Mouse (Mus musculus) hematopoietic stem cell, adult 5-6 weeks (primary cell): ENCODE results near the gene Med8. TPM values are rescaled to one million over a fixed set of nuclear protein-coding genes. Genes with fewer than 3 reads are reported as not detected.
A peak's percentile ranks its signal among the peaks of the same experiment; 100 is the strongest.

Experiments used
- ATAC-seq, 2 experiments: fragments of 125-278 bp in 1 of 2; replicated peaks in 1 of 2; 2 replicates each; pipeline ENCODE4 v1.8.0; 2016 to 2017; ENCODE audit warnings: inconsistent platforms in 2 of 2, mild to moderate bottlenecking in 2 of 2, moderate number of reproducible peaks in 2 of 2, low read depth in 1 of 2, moderate TSS enrichment in 1 of 2; ENCODE audit not compliant: low FRiP score in 2 of 2, poor library complexity in 2 of 2, severe bottlenecking in 2 of 2, insufficient read depth in 1 of 2, low TSS enrichment in 1 of 2
- total RNA-seq: library from RNA; stranded (forward); fragments of 172-1452, 232-1000 nt; gene quantifications from 2 replicates; pipeline ENCODE4 v1.2.3, GENCODE M21; 2017

Gene Med8
- total RNA-seq, result 35.9 and 70.3 TPM in 2 replicates

GRCm38 (mm10) chr4:118409142-118409900 is at the start of gene Med8, which contains the start of gene Szt2:
Gene Med8, plus strand, starts transcription at chr4:118409337.
Gene Szt2, minus strand, starts transcription at chr4:118409273.
- peak; percentile 95 for ATAC-seq

GRCm38 (mm10) chr4:118359896-118360720 is 49.0 kb upstream of the Med8 start:
- peak; percentile 78 to 81 for ATAC-seq

GRCm38 (mm10) chr4:118361451-118361850 is 47.7 kb upstream of the Med8 start:
- ATAC-seq, result no peak

- ATAC-seq, result no peak
Observed at GRCm38 (mm10) chr4:118362879-118363278, 46.3 kb upstream of the Med8 start.

GRCm38 (mm10) chr4:118363985-118364384 is 45.2 kb upstream of the Med8 start:
- no peak for ATAC-seq

- ATAC-seq, result no peak
Observed at GRCm38 (mm10) chr4:118364641-118365040, 44.5 kb upstream of the Med8 start.

GRCm38 (mm10) chr4:118365991-118366390 is 43.1 kb upstream of the Med8 start:
- ATAC-seq, result no peak

- ATAC-seq, result no peak
Observed at GRCm38 (mm10) chr4:118367551-118367950, 41.6 kb upstream of the Med8 start.

GRCm38 (mm10) chr4:118368616-118369015 is 40.5 kb upstream of the Med8 start:
- no peak for ATAC-seq

GRCm38 (mm10) chr4:118371822-118372221 is 37.3 kb upstream of the Med8 start:
- ATAC-seq, result no peak

- ATAC-seq, result no peak
Observed at GRCm38 (mm10) chr4:118375999-118376398, 33.1 kb upstream of the Med8 start.

GRCm38 (mm10) chr4:118383271-118383670 is 25.9 kb upstream of the Med8 start:
- ATAC-seq, result no peak

GRCm38 (mm10) chr4:118387316-118387715 is 21.8 kb upstream of the Med8 start:
- no peak for ATAC-seq

- ATAC-seq, result no peak
Observed at GRCm38 (mm10) chr4:118390146-118390545, 19.0 kb upstream of the Med8 start.

- ATAC-seq, result no peak
Observed at GRCm38 (mm10) chr4:118394505-118394904, 14.6 kb upstream of the Med8 start.

GRCm38 (mm10) chr4:118395289-118395688 is 13.8 kb upstream of the Med8 start:
- no peak for ATAC-seq

GRCm38 (mm10) chr4:118396433-118396832 is 12.7 kb upstream of the Med8 start:
- ATAC-seq, result no peak

GRCm38 (mm10) chr4:118398400-118398799 is 10.7 kb upstream of the Med8 start:
- peak in 1 of 2 experiments; percentile 75; a peak in 1 of 4 replicates for ATAC-seq
